Mouse (Mus musculus) intestine, embryonic 14.5 days (tissue): Measurements from ENCODE around the gene Lrrc74a. TPM values are rescaled to one million over a fixed set of nuclear protein-coding genes. Genes with fewer than 3 reads are reported as not detected.

Source experiments
- ATAC-seq: fragments of 200-750 bp; cut with Nextera tagmentation; replicated peaks from 2 replicates; pipeline ENCODE4 v1.8.0; 2017; ENCODE audit warnings: low read depth, moderate number of reproducible peaks, moderate TSS enrichment, moderate library complexity; ENCODE audit not compliant: low FRiP score, low TSS enrichment
- DNase-seq: peaks from one replicate; pipeline ENCODE4 v3.0.0-alpha.2; 2018; ENCODE audit warnings: low spot score
- H3K27ac ChIP-seq: fragments of 300-500 bp; sonication (generic); 2 replicates; pipeline ENCODE4 v1.5.1; 2014; ENCODE audit warnings: low read depth, mild to moderate bottlenecking, control low read depth
- H3K27me3 ChIP-seq: fragments of 300-500 bp; sonication (generic); replicated peaks from 2 replicates; pipeline ENCODE4 v1.6.1; 2014; ENCODE audit warnings: low read length, control low read depth; ENCODE audit not compliant: control insufficient read depth, insufficient read depth
- H3K36me3 ChIP-seq: fragments of 300-500 bp; sonication (generic); 2 replicates; pipeline ENCODE4 v1.6.1; 2014; ENCODE audit warnings: low read length, control low read depth; ENCODE audit not compliant: control insufficient read depth, insufficient read depth
- H3K4me1 ChIP-seq: fragments of 300-500 bp; sonication (generic); replicated peaks from 2 replicates; pipeline ENCODE4 v1.6.1; 2014; ENCODE audit warnings: low read length, control low read depth, mixed read lengths; ENCODE audit not compliant: control insufficient read depth, insufficient read depth
- H3K4me2 ChIP-seq: fragments of 300-500 bp; sonication (generic); 2 replicates; pipeline ENCODE4 v1.6.1; 2014; ENCODE audit warnings: low read length
- H3K4me3 ChIP-seq: fragments of 300-500 bp; sonication (generic); 2 replicates; pipeline ENCODE4 v1.5.1; 2014; ENCODE audit warnings: low read depth, low read length, control low read depth, mixed read lengths
- H3K9ac ChIP-seq: fragments of 300-500 bp; sonication (generic); 2 replicates; pipeline ENCODE4 v1.6.1; 2014; ENCODE audit warnings: mild to moderate bottlenecking, low read length
- H3K9me3 ChIP-seq: fragments of 300-500 bp; sonication (generic); 2 replicates; pipeline ENCODE4 v1.6.1; 2016; ENCODE audit warnings: low read length, control low read depth; ENCODE audit not compliant: control insufficient read depth
- WGBS: fragments of 180-500 bp; shearing (Covaris S2); extraction: QIAGEN DNeasy Blood & Tissue Kit; methylation state at CpG from one replicate; pipeline ENCODE4 v1.1.7; 2014; 5-methylcytosine and 5-hydroxymethylcytosine counted together
- polyA plus RNA-seq: library from polyadenylated mRNA; unstranded; fragments of >200 nt; fragmentation: Nextera tagmentation; extraction: Ambion mirVana; gene quantifications from 2 replicates; pipeline ENCODE4 v1.2.1, GENCODE M21; 2014

Gene Lrrc74a
- polyA plus RNA-seq, 1 experiment from 2014 or later: not detected

- peak; percentile 26; the same call in 1 of the 2 replicates for ATAC-seq
- Histone ChIP-seq H3K36me3 (no peaks in the 10 kb centered on the region), H3K4me3 (no peak overlapping the region), H3K27me3 (no peaks in the 10 kb centered on the region), H3K27ac (peak overlapping the region; percentile 92), H3K9me3 (no peaks in the 10 kb centered on the region), H3K4me1 (peaks cover 73% of the 10 kb centered on the region), H3K4me2 (peak overlapping the region; percentile 41), H3K9ac (peak overlapping the region; percentile 29; the same call in 1 of the 2 replicates)
- WGBS: 4% methylated on average over 17 of the region's 17 CpGs
- DNase-seq: peak; percentile 71
Measured at GRCm38 (mm10) chr12:86802005-86802671, 68.0 kb downstream of the Lrrc74a start.

DNA sequence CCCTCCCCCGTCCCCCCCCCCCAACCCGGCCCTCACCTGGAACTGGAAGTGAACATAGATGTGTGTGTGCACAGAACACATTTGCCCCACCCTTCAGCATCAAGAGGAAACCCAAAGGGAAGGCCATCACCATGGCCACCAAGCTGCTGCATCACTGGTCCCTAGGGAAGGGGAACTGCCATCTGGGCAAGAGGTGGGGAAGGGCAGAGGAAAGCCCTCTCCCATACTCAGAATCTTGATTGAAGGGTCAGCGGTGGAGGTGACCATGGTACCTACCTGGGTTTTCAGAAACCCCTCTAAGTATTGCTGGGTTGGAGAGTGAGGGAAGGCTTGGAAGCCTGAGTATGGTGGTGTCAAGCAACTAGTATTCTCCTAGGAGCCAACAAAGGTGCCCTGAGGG is 68.7 kb downstream of the Lrrc74a start:
- H3K27ac ChIP-seq: peak overlapping the region; percentile 92
- H3K36me3 ChIP-seq: no peaks in the 10 kb centered on the region
- H3K9me3 ChIP-seq: no peaks in the 10 kb centered on the region
- no peak overlapping the region for H3K4me3 ChIP-seq
- H3K4me1 ChIP-seq: peaks cover 80% of the 10 kb centered on the region
- ATAC-seq (no peak), DNase-seq (no peak)
- H3K27me3 ChIP-seq: no peaks in the 10 kb centered on the region
- no peak overlapping the region for H3K9ac ChIP-seq
- 38% methylated on average over 3 of the region's 3 CpGs for WGBS
- no peak overlapping the region for H3K4me2 ChIP-seq

- DNase-seq (no peak), ATAC-seq (no peak)
- H3K36me3 ChIP-seq: no peaks in the 10 kb centered on the region
- peak overlapping the region; percentile 73; the same call in 1 of the 2 replicates for H3K27ac ChIP-seq
- no peak overlapping the region for H3K4me2 ChIP-seq
- H3K27me3 ChIP-seq: no peaks in the 10 kb centered on the region
- H3K9ac ChIP-seq: no peak overlapping the region
- 40% methylated on average over 6 of the region's 6 CpGs for WGBS
- H3K9me3 ChIP-seq: no peaks in the 10 kb centered on the region
- H3K4me3 ChIP-seq: no peak overlapping the region
- peaks cover 78% of the 10 kb centered on the region for H3K4me1 ChIP-seq
Measured at GRCm38 (mm10) chr12:86803651-86804307, 69.6 kb downstream of the Lrrc74a start.

- 27% methylated on average over 4 of the region's 4 CpGs for WGBS
- DNase-seq (no peak), ATAC-seq (no peak)
- no peak overlapping the region for H3K4me2 ChIP-seq
- H3K27me3 ChIP-seq: no peaks in the 10 kb centered on the region
- H3K27ac ChIP-seq: peak overlapping the region; percentile 73; the same call in 1 of the 2 replicates
- H3K36me3 ChIP-seq: no peaks in the 10 kb centered on the region
- peaks cover 73% of the 10 kb centered on the region for H3K4me1 ChIP-seq
- no peak overlapping the region for H3K9ac ChIP-seq
- H3K9me3 ChIP-seq: no peaks in the 10 kb centered on the region
- H3K4me3 ChIP-seq: no peak overlapping the region
Measured at GRCm38 (mm10) chr12:86804308-86804700, 70.1 kb downstream of the Lrrc74a start.

- no peak overlapping the region for H3K9ac ChIP-seq
- H3K36me3 ChIP-seq: no peaks in the 10 kb centered on the region
- peak overlapping the region; percentile 73; the same call in 1 of the 2 replicates for H3K27ac ChIP-seq
- 47% methylated on average over 2 of the region's 2 CpGs for WGBS
- H3K27me3 ChIP-seq: no peaks in the 10 kb centered on the region
- H3K4me2 ChIP-seq: no peak overlapping the region
- H3K4me3 ChIP-seq: no peak overlapping the region
- ATAC-seq (no peak), DNase-seq (no peak)
- peaks cover 73% of the 10 kb centered on the region for H3K4me1 ChIP-seq
- H3K9me3 ChIP-seq: no peaks in the 10 kb centered on the region
Measured at GRCm38 (mm10) chr12:86804857-86805256, 70.7 kb downstream of the Lrrc74a start.

DNA sequence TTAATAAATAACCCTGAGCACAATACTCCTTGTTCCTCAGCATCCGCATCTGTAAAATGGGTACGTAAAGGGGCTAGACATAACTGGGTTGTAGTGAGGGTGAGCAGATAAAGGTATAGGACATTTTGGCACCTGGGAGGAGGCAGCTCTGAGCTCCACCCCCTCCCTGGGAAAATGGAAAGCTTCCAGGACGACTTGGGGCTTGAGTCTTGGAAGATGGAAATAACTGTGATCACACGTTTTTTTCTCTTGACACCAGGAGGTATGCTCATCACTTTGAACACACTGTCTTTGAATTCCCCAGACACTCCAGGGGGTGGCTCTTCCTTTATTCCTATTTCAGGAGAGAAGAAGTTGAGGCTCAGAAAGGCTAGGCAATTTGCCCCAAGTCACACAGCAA is 71.1 kb downstream of the Lrrc74a start:
- Histone ChIP-seq H3K4me3 (no peak overlapping the region), H3K27ac (0 out of 2 replicates have a peak overlapping the region, but pooled peaks have one; percentile 51), H3K9ac (no peak overlapping the region), H3K27me3 (no peaks in the 10 kb centered on the region), H3K4me2 (no peak overlapping the region), H3K4me1 (peaks cover 69% of the 10 kb centered on the region), H3K9me3 (no peaks in the 10 kb centered on the region), H3K36me3 (no peaks in the 10 kb centered on the region)
- ATAC-seq: no peak
- no peak for DNase-seq
- 65% methylated on average over 4 of the region's 4 CpGs for WGBS

DNA sequence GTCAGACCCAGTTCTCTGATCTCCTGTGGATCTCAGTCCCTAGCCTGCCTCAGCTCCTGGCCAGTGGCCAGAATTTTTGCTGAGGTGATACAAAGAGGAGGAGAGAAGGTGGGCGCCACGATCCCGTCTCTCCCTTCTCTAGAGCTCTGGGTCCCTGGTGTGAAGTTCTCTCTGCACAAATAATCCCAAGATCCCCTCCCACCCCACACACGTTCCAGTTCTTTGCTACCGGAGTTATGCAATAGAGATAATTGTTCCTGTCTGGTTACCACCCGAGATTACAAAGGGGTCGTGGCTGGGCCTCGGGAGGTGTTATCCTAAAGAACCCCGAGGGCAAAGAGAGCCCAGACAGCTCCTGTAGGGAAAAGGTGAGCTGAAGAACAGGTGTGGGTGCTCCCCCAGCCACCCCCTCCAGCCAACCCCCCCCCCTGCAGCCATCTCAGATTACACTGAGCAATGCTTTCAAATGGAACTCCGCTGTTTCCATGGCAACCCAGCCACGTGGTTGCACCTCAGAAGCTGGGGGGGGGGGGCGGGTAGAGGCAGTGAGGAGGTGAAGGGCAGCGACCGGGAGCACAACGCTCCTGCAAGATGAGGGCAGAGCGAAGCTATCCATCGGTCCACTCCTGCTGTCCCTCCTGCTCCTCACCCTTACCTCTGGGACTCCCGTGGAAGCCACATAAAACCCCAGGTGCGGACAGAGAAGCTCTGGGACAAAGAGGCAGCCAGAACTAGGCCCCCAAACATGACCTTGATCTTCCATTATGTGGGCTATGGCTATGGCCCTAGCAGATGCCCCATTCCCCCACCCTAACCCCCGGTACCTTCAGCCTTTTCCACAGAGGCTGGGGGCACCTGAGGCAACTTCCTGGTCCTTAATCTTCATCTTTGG is 72.1 kb downstream of the Lrrc74a start:
- H3K9me3 ChIP-seq: no peaks in the 10 kb centered on the region
- H3K4me3 ChIP-seq: no peak overlapping the region
- H3K36me3 ChIP-seq: no peaks in the 10 kb centered on the region
- H3K27me3 ChIP-seq: no peaks in the 10 kb centered on the region
- H3K27ac ChIP-seq: peak overlapping the region; percentile 75
- H3K9ac ChIP-seq: no peak overlapping the region
- ATAC-seq: no peak
- no peak for DNase-seq
- 10% methylated on average over 14 of the region's 20 CpGs for WGBS
- H3K4me1 ChIP-seq: peaks cover 65% of the 10 kb centered on the region
- H3K4me2 ChIP-seq: 0 out of 2 replicates have a peak overlapping the region, but pooled peaks have one; percentile 15
